Mouse (Mus musculus): ENCODE results near the gene Gtpbp6. TPM values are rescaled to one million over a fixed set of nuclear protein-coding genes. Genes with fewer than 3 reads are reported as not detected.
"Not testable (repeated sequence)": the region's sequence is repeated elsewhere in the genome, so short reads cannot be mapped to it uniquely, and the experiment has no call there.

Gene Gtpbp6
- 10 to 100 TPM; 95.4 to 100.0 TPM for total RNA-seq (2021)

GRCm38 (mm10) chr5:110107581-110108304 lies at the start of gene Gtpbp6:
TSS of gene Gtpbp6 (minus strand) at chr5:110108197.
- intact Hi-C loops (cut with DNase I), result no loop called here
- DNase-seq (ENCODE audit: extremely low spot score in 1 of 2, low spot score in 2 of 2), result peak; percentile 94 to 99

GRCm38 (mm10) chr5:110143007-110143406 lies 35.0 kb upstream of the Gtpbp6 start:
- intact Hi-C loops (cut with DNase I), result no loop called here

DNA sequence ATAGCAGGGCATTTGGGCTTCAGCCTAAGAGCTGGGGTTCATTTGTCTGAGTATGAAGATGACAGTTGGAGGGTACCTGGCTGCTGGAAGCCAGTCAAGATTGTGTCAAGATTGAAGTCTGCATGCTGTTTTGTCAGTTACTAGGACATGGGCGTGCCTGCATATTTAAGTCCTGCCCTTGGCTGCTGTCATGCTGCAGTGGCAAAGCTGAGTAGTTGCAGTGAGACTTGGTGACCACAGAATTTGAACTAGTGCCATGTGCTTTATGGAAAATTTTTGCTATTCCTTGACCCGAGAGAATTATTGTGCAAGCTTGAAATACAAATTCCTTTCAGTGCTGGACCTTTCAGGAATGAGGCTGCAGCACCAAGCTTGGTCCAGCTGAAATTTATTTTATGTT lies 34.3 kb upstream of the Gtpbp6 start:
- DNase-seq (ENCODE audit: extremely low spot score in 1 of 2, low spot score in 2 of 2), result no peak
- intact Hi-C loops (cut with DNase I), result no loop called here

More at GRCm38 (mm10) chr5:110143007-110143406, 35.0 kb upstream of the Gtpbp6 start:
- DNase-seq (ENCODE audit: extremely low spot score in 1 of 2, low spot score in 2 of 2), result no peak

GRCm38 (mm10) chr5:110140424-110140823 lies 32.4 kb upstream of the Gtpbp6 start:
- no peak for DNase-seq (ENCODE audit: extremely low spot score in 1 of 2, low spot score in 2 of 2)
- intact Hi-C loops (cut with DNase I), result no loop called here

DNA sequence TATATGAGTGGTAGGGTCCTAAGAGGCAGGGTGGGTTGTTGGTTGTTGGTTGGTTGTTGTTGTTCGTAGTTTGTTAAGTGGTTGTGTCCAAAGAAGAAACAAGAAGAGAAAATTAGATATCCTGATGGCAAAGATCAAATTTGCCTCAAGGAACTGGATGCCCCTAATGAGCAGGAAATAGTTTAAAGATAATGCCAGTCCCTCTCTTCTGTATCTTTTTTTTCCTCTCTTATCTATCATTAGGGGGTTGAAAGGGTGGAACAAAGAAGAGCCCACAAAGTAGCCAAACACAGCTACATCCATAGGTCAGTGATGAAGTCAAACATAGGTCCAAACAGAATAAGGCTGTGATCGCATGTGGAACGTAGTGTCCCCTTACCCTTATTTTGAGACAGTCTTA lies 31.3 kb upstream of the Gtpbp6 start:
- intact Hi-C loops (cut with DNase I), result no loop called here
- no peak for DNase-seq (ENCODE audit: extremely low spot score in 1 of 2, low spot score in 2 of 2)

DNA sequence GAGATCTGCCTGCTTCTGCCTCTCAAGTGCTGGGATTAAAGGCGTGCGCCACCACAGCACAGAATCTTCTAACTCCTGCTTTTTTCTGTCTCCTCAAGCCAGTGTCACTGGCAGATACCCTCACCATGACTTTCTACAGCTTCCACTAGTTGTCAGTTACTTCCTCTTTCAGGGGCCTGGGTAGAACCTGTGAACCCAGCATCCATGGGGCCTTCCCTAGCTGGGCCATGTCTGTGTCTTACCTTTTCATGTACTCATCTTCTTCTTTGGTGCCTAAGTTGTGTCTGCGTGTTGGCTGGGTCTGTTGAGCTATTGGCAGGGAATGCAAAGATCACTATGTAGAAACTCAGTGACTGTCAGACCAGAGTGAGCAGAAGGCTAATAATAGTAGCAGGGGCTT lies 29.8 kb upstream of the Gtpbp6 start:
- intact Hi-C loops (cut with DNase I), result no loop called here
- no peak for DNase-seq (ENCODE audit: extremely low spot score in 1 of 2, low spot score in 2 of 2)

DNA sequence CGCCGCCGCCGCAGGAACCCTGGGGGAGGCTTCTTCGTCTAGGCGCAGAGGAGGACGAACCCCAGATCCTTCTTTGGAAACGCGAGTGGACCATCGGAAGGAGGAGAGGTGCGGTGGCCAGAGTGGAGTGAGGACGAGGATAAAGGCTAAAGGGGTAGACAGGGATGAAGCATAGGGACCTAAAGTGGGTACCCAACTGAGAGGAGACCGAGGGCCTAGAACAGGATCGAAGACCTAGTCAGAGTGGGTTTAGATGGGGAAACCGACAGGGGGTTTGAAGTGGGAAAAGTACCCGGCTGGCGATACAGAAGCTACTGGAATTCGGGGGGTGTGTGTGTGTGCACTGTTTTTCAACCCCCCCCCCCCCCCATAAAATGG lies 28.1 kb upstream of the Gtpbp6 start:
- intact Hi-C loops (cut with DNase I), result no loop called here
- no peak for DNase-seq (ENCODE audit: extremely low spot score in 1 of 2, low spot score in 2 of 2)

- peak; percentile 99 to 100 for DNase-seq (ENCODE audit: extremely low spot score in 1 of 2, low spot score in 2 of 2)
- intact Hi-C loops (cut with DNase I), result no loop called here
Measured at GRCm38 (mm10) chr5:110135293-110136086, 27.5 kb upstream of the Gtpbp6 start, which contains the start of gene Chfr. TSS of gene Chfr (plus strand) at chr5:110135842.

DNA sequence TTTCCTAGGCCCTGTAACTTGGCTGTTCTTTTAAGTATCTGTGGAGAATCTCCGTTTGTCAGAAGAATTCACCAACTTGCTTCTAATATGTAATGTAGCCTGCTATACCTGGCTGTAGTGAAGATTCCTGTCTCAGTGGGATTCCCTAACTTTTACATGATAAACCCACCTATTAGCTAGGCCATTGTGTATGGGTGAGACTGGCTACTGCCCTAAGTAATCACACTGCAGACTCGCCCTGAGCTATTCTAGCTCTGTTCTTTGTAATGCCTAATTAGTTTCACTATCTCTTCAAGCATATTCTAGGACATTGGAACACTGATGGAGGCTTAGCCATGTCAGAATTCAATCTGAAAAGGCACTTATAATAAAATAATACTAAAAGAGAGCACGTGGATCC lies 14.4 kb upstream of the Gtpbp6 start:
- DNase-seq (ENCODE audit: extremely low spot score in 1 of 2, low spot score in 2 of 2); intact Hi-C loops (cut with DNase I): not testable (repeated sequence)

- DNase-seq (ENCODE audit: extremely low spot score in 1 of 2, low spot score in 2 of 2), result peak; percentile 88 to 92
- intact Hi-C loops (cut with DNase I), result no loop called here
Measured at GRCm38 (mm10) chr5:110109991-110110441, 2.0 kb upstream of the Gtpbp6 start, which contains the start of gene Zfp605. TSS of gene Zfp605 (plus strand) at chr5:110110092.

DNA sequence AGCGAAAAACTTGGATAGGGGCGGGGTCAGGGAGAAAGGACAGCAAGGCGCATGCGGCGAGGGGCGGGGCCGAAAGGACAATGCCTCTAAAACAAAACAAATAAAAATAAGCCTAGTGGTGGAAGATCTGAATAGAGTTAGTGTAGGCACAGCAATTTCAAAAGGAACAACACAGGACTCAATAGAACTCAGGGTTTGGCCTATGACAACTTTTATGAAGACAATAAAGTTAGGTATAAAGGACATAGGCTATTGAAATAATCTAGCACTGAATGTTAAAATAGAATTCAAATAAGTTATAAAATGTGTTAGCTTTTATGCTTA lies 270 bp upstream of the Gtpbp6 start:
- no peak for DNase-seq (ENCODE audit: extremely low spot score in 1 of 2, low spot score in 2 of 2)
- intact Hi-C loops (cut with DNase I), result no loop called here

DNA sequence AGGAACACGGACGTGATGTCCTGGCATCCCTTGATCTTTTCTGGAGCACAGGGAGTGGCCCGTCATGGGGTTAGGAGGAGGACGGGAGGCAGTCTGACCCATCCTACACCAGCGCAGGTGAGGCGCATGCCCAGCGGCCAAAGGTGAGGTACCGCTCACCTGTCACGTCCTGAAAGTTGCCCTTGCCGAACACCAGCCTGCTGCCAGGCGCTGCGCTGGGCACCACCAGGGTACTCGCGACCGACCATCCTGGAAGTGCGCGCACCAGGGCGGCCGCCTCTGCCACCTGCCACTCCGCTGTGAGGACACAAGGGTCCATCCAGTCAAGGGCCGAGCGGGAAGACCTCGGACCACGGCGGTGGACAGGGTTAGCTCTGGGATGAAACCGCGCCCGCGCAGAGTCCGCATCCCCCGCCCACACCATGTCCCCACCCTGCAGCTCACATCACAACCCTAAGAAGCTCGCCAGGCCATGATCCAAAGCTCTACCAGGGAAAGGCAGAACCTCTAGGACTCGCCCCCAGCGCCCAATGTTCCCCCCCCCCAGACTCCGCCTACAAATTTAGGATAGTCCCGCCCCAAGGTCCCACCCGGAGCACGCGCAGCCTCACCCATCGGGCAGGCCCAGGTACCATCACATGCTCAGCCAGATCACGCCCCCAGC lies 964 bp downstream of the Gtpbp6 start:
- DNase-seq (ENCODE audit: extremely low spot score in 1 of 2, low spot score in 2 of 2), result peak in 1 of 2 experiments; percentile 75
- intact Hi-C loops (cut with DNase I), result no loop called here

DNA sequence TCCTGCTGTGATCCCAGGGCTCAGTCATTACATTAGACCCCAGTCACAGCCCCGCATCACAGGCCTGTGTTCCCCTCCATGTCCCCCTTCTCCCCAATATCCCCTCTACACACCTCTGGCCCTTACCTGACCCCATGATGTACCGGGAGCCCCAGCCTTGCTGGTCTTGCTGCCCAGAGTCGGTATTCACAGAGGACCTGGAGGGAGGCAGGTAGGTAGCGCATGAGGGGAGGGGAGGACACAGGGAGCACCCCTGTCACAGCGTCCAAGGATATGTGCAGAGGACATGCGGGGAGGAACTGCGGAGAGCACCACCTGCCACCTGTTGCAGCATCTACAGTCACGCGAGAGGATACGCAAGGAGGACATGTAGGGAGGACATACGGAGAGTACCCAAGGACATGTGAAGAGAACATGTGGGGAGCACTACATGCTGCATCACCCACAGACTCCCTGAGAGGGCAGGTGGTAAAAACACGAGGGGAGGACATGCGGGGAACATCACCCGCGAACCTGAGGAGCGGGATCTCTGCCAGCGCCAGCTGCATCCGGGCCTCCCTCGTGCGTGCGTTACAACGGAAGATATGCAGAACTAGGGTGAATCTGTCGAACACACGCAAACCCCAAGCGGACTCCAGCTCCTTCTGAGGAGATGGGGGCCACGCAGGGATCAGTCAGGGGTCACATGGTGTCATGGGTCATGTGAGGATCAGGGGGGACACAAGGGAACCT lies 1.7 kb downstream of the Gtpbp6 start:
- peak in 1 of 2 experiments; percentile 61 for DNase-seq (ENCODE audit: extremely low spot score in 1 of 2, low spot score in 2 of 2)
- intact Hi-C loops (cut with DNase I), result no loop called here

- DNase-seq (ENCODE audit: extremely low spot score in 1 of 2, low spot score in 2 of 2), result peak; percentile 5 to 50
- intact Hi-C loops (cut with DNase I), result no loop called here
Measured at GRCm38 (mm10) chr5:110104616-110105380, 3.2 kb downstream of the Gtpbp6 start.

- peak; percentile 4 to 39 for DNase-seq (ENCODE audit: extremely low spot score in 1 of 2, low spot score in 2 of 2)
- intact Hi-C loops (cut with DNase I), result no loop called here
Measured at GRCm38 (mm10) chr5:110103901-110104615, 3.9 kb downstream of the Gtpbp6 start.

- intact Hi-C loops (cut with DNase I), result no loop called here
- DNase-seq (ENCODE audit: extremely low spot score in 1 of 2, low spot score in 2 of 2), result peak; percentile 1 to 36
Measured at GRCm38 (mm10) chr5:110102853-110103625, 5.0 kb downstream of the Gtpbp6 start.

- peak; percentile 5 to 30 for DNase-seq (ENCODE audit: extremely low spot score in 1 of 2, low spot score in 2 of 2)
- intact Hi-C loops (cut with DNase I), result no loop called here
Measured at GRCm38 (mm10) chr5:110102429-110102828, 5.6 kb downstream of the Gtpbp6 start.

Data from left cerebral cortex, postnatal 10 days (tissue).